Mouse (Mus musculus): ENCODE measurements at regions not wholly inside any gene's neighbourhood (a gene's known extent, or its start where the extent isn't known, plus 50 kb on each side); places are given as distances from the start of the nearest gene placed in this dataset.

- TF ChIP-seq CTCF (IDR thresholded peaks at IDR 0.05; ENCODE audit: low read depth), result no peak
- no peak for TF ChIP-seq EP300 (IDR thresholded peaks at IDR 0.05; ENCODE audit: low read depth)
These were observed 1493.3 kb upstream of the Tenm2 start for GRCm38 (mm10) chr11:38729101-38729500.

All from liver, postnatal 0 days (tissue).